Mouse (Mus musculus): ENCODE data around the gene Lce1a2. TPM values are rescaled to one million over a fixed set of nuclear protein-coding genes. Genes with fewer than 3 reads are reported as not detected.

The Lce1a2 gene
- polyA plus RNA-seq, 1 experiment from 2014 or later: not detected

- no peak overlapping the region for H3K27ac ChIP-seq (ENCODE audit: low read length)
- H3K4me1 ChIP-seq (ENCODE audit: insufficient read depth, low read length): no peaks in the 10 kb centered on the region
- no peaks in the 10 kb centered on the region for H3K27me3 ChIP-seq (ENCODE audit: insufficient read depth, low read length)
- no peak overlapping the region for H3K4me2 ChIP-seq (replicated peaks; ENCODE audit: low read depth, low read length)
- no peaks in the 10 kb centered on the region for H3K9me3 ChIP-seq (ENCODE audit: low read length)
- H3K4me3 ChIP-seq (ENCODE audit: low read length): no peak overlapping the region
- H3K36me3 ChIP-seq (ENCODE audit: insufficient read depth, low read length): no peaks in the 10 kb centered on the region
- 91% methylated on average over 15 of the region's 15 CpGs for WGBS
- no peak for ATAC-seq (ENCODE audit: low FRiP score, low TSS enrichment)
- no peak overlapping the region for H3K9ac ChIP-seq (replicated peaks; ENCODE audit: low read length)
Measured at GRCm38 (mm10) chr3:92639854-92640253, 30.3 kb downstream of the Lce1a2 start.

GRCm38 (mm10) chr3:92638653-92638991, 31.5 kb downstream of the Lce1a2 start:
- no peaks in the 10 kb centered on the region for H3K4me1 ChIP-seq (ENCODE audit: insufficient read depth, low read length)
- no peak overlapping the region for H3K9ac ChIP-seq (replicated peaks; ENCODE audit: low read length)
- ATAC-seq (ENCODE audit: low FRiP score, low TSS enrichment): no peak; the same call in 1 of the 2 replicates
- WGBS: 72% methylated on average over 3 of the region's 3 CpGs
- H3K27ac ChIP-seq (ENCODE audit: low read length): no peak overlapping the region
- no peaks in the 10 kb centered on the region for H3K9me3 ChIP-seq (ENCODE audit: low read length)
- H3K36me3 ChIP-seq (ENCODE audit: insufficient read depth, low read length): no peaks in the 10 kb centered on the region
- H3K4me2 ChIP-seq (replicated peaks; ENCODE audit: low read depth, low read length): no peak overlapping the region
- H3K27me3 ChIP-seq (ENCODE audit: insufficient read depth, low read length): no peaks in the 10 kb centered on the region
- H3K4me3 ChIP-seq (ENCODE audit: low read length): no peak overlapping the region

GRCm38 (mm10) chr3:92637745-92638652, 32.1 kb downstream of the Lce1a2 start:
- WGBS: 31% methylated on average over 1 of the region's 1 CpGs
- no peak overlapping the region for H3K27ac ChIP-seq (ENCODE audit: low read length)
- ATAC-seq (ENCODE audit: low FRiP score, low TSS enrichment): peak; percentile 85
- H3K9me3 ChIP-seq (ENCODE audit: low read length): no peaks in the 10 kb centered on the region
- H3K27me3 ChIP-seq (ENCODE audit: insufficient read depth, low read length): no peaks in the 10 kb centered on the region
- no peak overlapping the region for H3K4me2 ChIP-seq (replicated peaks; ENCODE audit: low read depth, low read length)
- no peak overlapping the region for H3K9ac ChIP-seq (replicated peaks; ENCODE audit: low read length)
- H3K4me1 ChIP-seq (ENCODE audit: insufficient read depth, low read length): no peaks in the 10 kb centered on the region
- H3K36me3 ChIP-seq (ENCODE audit: insufficient read depth, low read length): no peaks in the 10 kb centered on the region
- no peak overlapping the region for H3K4me3 ChIP-seq (ENCODE audit: low read length)

GRCm38 (mm10) chr3:92621560-92621959, 48.6 kb downstream of the Lce1a2 start, which contains the start of gene Lce6a:
Gene Lce6a (minus strand): TSS chr3:92621660.
- Histone ChIP-seq H3K27ac (ENCODE audit: low read length) (no peak within 1 kb of the TSS), H3K9me3 (ENCODE audit: low read length) (no peaks in the 10 kb centered on the region), H3K4me2 (replicated peaks; ENCODE audit: low read depth, low read length) (no peak within 1 kb of the TSS), H3K9ac (replicated peaks; ENCODE audit: low read length) (no peak within 1 kb of the TSS), H3K27me3 (ENCODE audit: insufficient read depth, low read length) (no peaks in the 10 kb centered on the region), H3K4me1 (ENCODE audit: insufficient read depth, low read length) (no peaks in the 10 kb centered on the region), H3K4me3 (ENCODE audit: low read length) (no peak within 1 kb of the TSS), H3K36me3 (ENCODE audit: insufficient read depth, low read length) (no peaks in the 10 kb centered on the region)
- WGBS: 77% methylated on average over 2 of the region's 2 CpGs
- ATAC-seq (ENCODE audit: low FRiP score, low TSS enrichment): no peak

Other genes starting within 250 kb of the Lce1a2 start
- 8.3 and 22.7 TPM in 2 replicates for gene Gm9774, start 240.9 kb downstream of the Lce1a2 start, polyA plus RNA-seq (2015; fragmentation: Nextera tagmentation; extraction: Ambion mirVana)
- not detected in 2 replicates for gene Sprr2k, start 237.7 kb downstream of the Lce1a2 start, polyA plus RNA-seq (2015; fragmentation: Nextera tagmentation; extraction: Ambion mirVana)
- gene Sprr1b, start 231.5 kb downstream of the Lce1a2 start, polyA plus RNA-seq (2015; fragmentation: Nextera tagmentation; extraction: Ambion mirVana): 0.30 TPM in 1 of 2 replicates, not detected in the other
- gene Sprr3, start 211.6 kb downstream of the Lce1a2 start, polyA plus RNA-seq (2015; fragmentation: Nextera tagmentation; extraction: Ambion mirVana): not detected in 2 replicates
- gene Sprr1a, start 184.4 kb downstream of the Lce1a2 start, polyA plus RNA-seq (2015; fragmentation: Nextera tagmentation; extraction: Ambion mirVana): 45.9 TPM in 2 replicates
- not detected in 2 replicates for gene Sprr4, start 169.8 kb downstream of the Lce1a2 start, polyA plus RNA-seq (2015; fragmentation: Nextera tagmentation; extraction: Ambion mirVana)
- gene 2310046K23Rik, start 135.8 kb downstream of the Lce1a2 start, polyA plus RNA-seq (2015; fragmentation: Nextera tagmentation; extraction: Ambion mirVana): not detected in 2 replicates
- 0.64 and 1.4 TPM in 2 replicates for gene Ivl, start 96.6 kb downstream of the Lce1a2 start, polyA plus RNA-seq (2015; fragmentation: Nextera tagmentation; extraction: Ambion mirVana)
- not detected in 2 replicates for gene Smcp, start 81.3 kb downstream of the Lce1a2 start, polyA plus RNA-seq (2015; fragmentation: Nextera tagmentation; extraction: Ambion mirVana)
- not detected in 2 replicates for gene 2210017I01Rik, start 62.8 kb downstream of the Lce1a2 start, polyA plus RNA-seq (2015; fragmentation: Nextera tagmentation; extraction: Ambion mirVana)
- not detected in 2 replicates for gene Lce6a, start 48.7 kb downstream of the Lce1a2 start, polyA plus RNA-seq (2015; fragmentation: Nextera tagmentation; extraction: Ambion mirVana)
- not detected in 2 replicates for gene Lce1a1, start 22.0 kb downstream of the Lce1a2 start, polyA plus RNA-seq (2015; fragmentation: Nextera tagmentation; extraction: Ambion mirVana)
- not detected in 2 replicates for gene Lce1b, start 13.4 kb downstream of the Lce1a2 start, polyA plus RNA-seq (2015; fragmentation: Nextera tagmentation; extraction: Ambion mirVana)
- gene Lce1c, start 8.9 kb upstream of the Lce1a2 start, polyA plus RNA-seq (2015; fragmentation: Nextera tagmentation; extraction: Ambion mirVana): not detected in 2 replicates
- not detected in 2 replicates for gene Lce1d, start 16.9 kb upstream of the Lce1a2 start, polyA plus RNA-seq (2015; fragmentation: Nextera tagmentation; extraction: Ambion mirVana)
- not detected in 2 replicates for gene Lce1e, start 38.8 kb upstream of the Lce1a2 start, polyA plus RNA-seq (2015; fragmentation: Nextera tagmentation; extraction: Ambion mirVana)
- not detected in 2 replicates for gene Lce1f, start 50.0 kb upstream of the Lce1a2 start, polyA plus RNA-seq (2015; fragmentation: Nextera tagmentation; extraction: Ambion mirVana)
- gene Gm38119, start 68.8 kb upstream of the Lce1a2 start, polyA plus RNA-seq (2015; fragmentation: Nextera tagmentation; extraction: Ambion mirVana): not detected in 2 replicates
- gene Lce1g, start 82.0 kb upstream of the Lce1a2 start, polyA plus RNA-seq (2015; fragmentation: Nextera tagmentation; extraction: Ambion mirVana): 0.17 TPM in 1 of 2 replicates, not detected in the other
- gene Lce1h, start 94.8 kb upstream of the Lce1a2 start, polyA plus RNA-seq (2015; fragmentation: Nextera tagmentation; extraction: Ambion mirVana): not detected in 2 replicates
- gene Lce1i, start 108.6 kb upstream of the Lce1a2 start, polyA plus RNA-seq (2015; fragmentation: Nextera tagmentation; extraction: Ambion mirVana): not detected in 2 replicates
- not detected in 2 replicates for gene Lce1j, start 120.2 kb upstream of the Lce1a2 start, polyA plus RNA-seq (2015; fragmentation: Nextera tagmentation; extraction: Ambion mirVana)
- not detected in 2 replicates for gene Lce1k, start 137.6 kb upstream of the Lce1a2 start, polyA plus RNA-seq (2015; fragmentation: Nextera tagmentation; extraction: Ambion mirVana)
- gene Kprp, start 156.9 kb upstream of the Lce1a2 start, polyA plus RNA-seq (2015; fragmentation: Nextera tagmentation; extraction: Ambion mirVana): 0.07 TPM in 1 of 2 replicates, not detected in the other
- not detected in 2 replicates for gene Lce1l, start 181.0 kb upstream of the Lce1a2 start, polyA plus RNA-seq (2015; fragmentation: Nextera tagmentation; extraction: Ambion mirVana)
- gene 2310050C09Rik, start 199.9 kb upstream of the Lce1a2 start, polyA plus RNA-seq (2015; fragmentation: Nextera tagmentation; extraction: Ambion mirVana): not detected in 2 replicates

Measured in kidney, embryonic 16.5 days (tissue).